ENCODE assay signal across 24 mouse cellular contexts in genomic region chr7:84744321-84745070, GRCm38 (mm10).
"Had no signal": no experiment of that assay in that cellular context is flagged by ENCODE, and none has a peak within 500 bp of the region (broad histone marks: within the 10 kb centered on the region; RNA-seq: fewer than 3 reads in every experiment).

No protein-coding gene starts in this region.

- ATAC-seq: hindbrain, postnatal 0 days; inflammation-experienced regulatory T-cells, adult 6 months; intestine, embryonic 15.5 days; intestine, postnatal 0 days; liver, embryonic 12.5 days had no signal

- DNase-seq: gastrocnemius, postnatal 25 days; heart, adult 18-20 months; heart, postnatal 14 days; heart, postnatal 36 days; kidney, adult 18-20 months; kidney, adult 8-10 months; kidney, postnatal 10 days; kidney, postnatal 25 days; layer of hippocampus, adult 9-11 months; layer of hippocampus, postnatal 36 days; left cerebral cortex, postnatal 4 days had no signal

- H3K27me3 ChIP-seq: heart, embryonic 13.5 days; heart, embryonic 15.5 days; intestine, embryonic 15.5 days; limb, embryonic 13.5 days; limb, embryonic 15.5 days had no signal

- H3K36me3 ChIP-seq: heart, embryonic 13.5 days; heart, embryonic 15.5 days; hindbrain, embryonic 13.5 days; hindbrain, embryonic 15.5 days; intestine, embryonic 15.5 days; limb, embryonic 13.5 days; limb, embryonic 15.5 days; liver, embryonic 12.5 days had no signal

- H3K27ac ChIP-seq: heart, embryonic 13.5 days; heart, embryonic 15.5 days; hindbrain, embryonic 13.5 days; hindbrain, embryonic 15.5 days; hindbrain, postnatal 0 days; intestine, embryonic 15.5 days; limb, embryonic 13.5 days; limb, embryonic 15.5 days; liver, embryonic 12.5 days; liver, embryonic 14.5 days had no signal

- H3K9ac ChIP-seq: heart, embryonic 13.5 days; heart, embryonic 15.5 days; hindbrain, embryonic 13.5 days; hindbrain, embryonic 15.5 days; intestine, embryonic 15.5 days; limb, embryonic 13.5 days; limb, embryonic 15.5 days; liver, embryonic 12.5 days; liver, embryonic 14.5 days had no signal

- H3K4me1 ChIP-seq: intestine, embryonic 15.5 days had no signal

- H3K4me3 ChIP-seq: heart, embryonic 13.5 days; heart, embryonic 15.5 days; hindbrain, embryonic 13.5 days; hindbrain, embryonic 15.5 days; intestine, embryonic 15.5 days; limb, embryonic 13.5 days; limb, embryonic 15.5 days; liver, embryonic 12.5 days had no signal

- H3K9me3 ChIP-seq: heart, embryonic 13.5 days; heart, embryonic 15.5 days; hindbrain, embryonic 13.5 days; hindbrain, embryonic 15.5 days; intestine, embryonic 15.5 days; limb, embryonic 13.5 days; limb, embryonic 15.5 days; liver, embryonic 12.5 days had no signal

- H3K4me2 ChIP-seq: heart, embryonic 11.5 days; heart, embryonic 13.5 days; heart, embryonic 15.5 days; hindbrain, embryonic 13.5 days; hindbrain, embryonic 15.5 days; intestine, embryonic 15.5 days; limb, embryonic 13.5 days; limb, embryonic 15.5 days; liver, embryonic 12.5 days had no signal
